Mouse (Mus musculus) R1 (cell line): Measurements from ENCODE around the gene Atg4c.

ENCODE experiments used
- DNase-seq: peaks from one replicate; pipeline ENCODE4 v3.0.0-alpha.2; 2018; ENCODE audit warnings: low read depth, low spot score

The Atg4c gene

GRCm38 (mm10) chr4:99263663-99264062, 69.9 kb downstream of the Atg4c start:
- no peak for DNase-seq

DNA sequence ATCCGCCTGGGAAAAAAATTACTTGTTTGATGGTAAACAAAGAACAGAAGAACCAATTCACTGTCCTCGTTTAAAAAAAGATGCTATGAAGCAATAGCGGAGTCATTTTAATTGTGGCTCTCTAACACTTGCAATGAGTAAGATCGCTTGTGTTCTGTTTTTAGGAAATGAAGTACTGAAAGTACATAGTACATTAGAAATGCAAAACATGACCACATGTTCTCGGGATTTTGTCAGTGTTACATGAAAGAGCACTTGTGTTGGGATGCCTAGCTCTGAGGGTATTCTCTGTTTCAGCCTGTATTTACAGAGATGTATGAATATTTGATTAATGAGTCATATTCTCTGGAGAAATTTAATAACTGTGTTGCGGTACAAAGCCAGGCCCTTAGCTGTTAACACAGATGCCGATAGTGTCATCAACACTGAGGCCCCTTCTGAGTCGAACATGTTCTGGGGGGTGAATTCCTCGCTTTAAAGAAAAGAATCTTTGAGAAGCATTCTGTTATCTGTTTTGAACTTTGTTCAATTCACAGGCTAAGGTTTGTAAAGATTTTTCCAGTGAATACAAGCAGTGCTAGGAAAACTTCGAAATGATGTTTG, 73.2 kb downstream of the Atg4c start:
- DNase-seq = no peak

- DNase-seq = peak; percentile 5
Observed at GRCm38 (mm10) chr4:99272860-99273259, 79.1 kb downstream of the Atg4c start.

DNA sequence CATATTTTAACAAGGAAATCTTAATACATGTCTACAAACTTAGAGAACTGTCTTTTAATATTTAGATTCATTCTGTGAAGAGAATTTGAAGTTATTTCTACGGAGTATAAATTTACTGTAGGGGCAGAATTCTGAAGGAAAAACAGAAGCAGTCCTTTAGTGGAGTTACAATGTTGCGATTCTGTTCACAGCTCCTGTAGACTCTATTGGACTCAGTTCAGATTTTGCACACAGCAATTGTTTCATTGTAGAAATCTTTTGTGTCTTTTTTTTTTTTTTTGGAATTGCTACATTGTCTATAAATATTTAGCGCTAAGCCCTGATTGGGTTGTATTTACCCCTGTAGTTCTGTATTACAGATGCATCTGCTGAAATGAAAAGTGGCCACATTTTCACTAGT, 79.7 kb downstream of the Atg4c start:
- DNase-seq = no peak

GRCm38 (mm10) chr4:99273979-99274378, 80.2 kb downstream of the Atg4c start:
- no peak for DNase-seq

GRCm38 (mm10) chr4:99278876-99279275, 85.1 kb downstream of the Atg4c start:
- DNase-seq = no peak

DNA sequence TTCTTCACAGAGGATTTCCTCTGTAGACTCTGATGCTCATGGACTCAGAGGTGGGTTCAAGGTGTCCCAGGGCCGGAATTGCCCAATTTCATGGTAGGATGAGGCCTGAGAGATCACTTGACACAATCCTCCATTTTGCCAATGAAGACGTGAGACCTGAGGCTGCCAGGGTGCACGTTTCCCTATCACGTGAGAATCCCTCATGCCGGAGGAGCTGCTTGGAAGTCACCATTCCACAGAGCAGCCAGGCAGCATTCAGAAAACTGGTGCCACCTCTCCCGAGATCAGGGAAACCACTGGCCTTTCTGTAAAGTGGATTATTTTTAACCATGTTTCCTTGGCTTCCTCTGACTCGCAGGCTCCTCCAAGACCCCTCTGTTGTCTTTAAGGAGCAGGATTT, 88.0 kb downstream of the Atg4c start:
- no peak for DNase-seq

DNA sequence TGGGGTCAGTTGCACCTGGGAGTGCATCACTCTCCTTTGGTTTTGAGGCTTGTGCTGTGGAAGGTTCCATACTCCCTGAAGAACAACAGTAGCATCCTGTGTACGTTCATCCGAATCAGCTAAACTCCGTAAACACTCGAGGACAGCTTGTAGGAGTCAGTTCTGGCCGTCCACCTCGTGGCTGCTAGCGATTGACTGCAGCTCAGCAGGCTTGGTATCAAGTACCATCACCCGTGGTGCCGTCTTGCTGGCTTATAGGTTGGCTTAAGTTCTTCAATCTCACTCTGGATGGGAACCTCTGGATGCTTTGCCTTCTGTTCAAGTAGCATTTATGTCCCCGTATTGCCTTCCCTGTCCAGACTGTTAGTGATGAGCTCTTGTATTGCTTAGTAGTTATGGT, 95.6 kb downstream of the Atg4c start:
- no peak for DNase-seq

- peak; percentile 50 for DNase-seq
Observed at GRCm38 (mm10) chr4:99298676-99299075, 104.9 kb downstream of the Atg4c start.

- no peak for DNase-seq
Observed at GRCm38 (mm10) chr4:99304793-99305192, 111.1 kb downstream of the Atg4c start.
